ENCODE assay signal across 21 mouse cellular contexts in the genomic region with DNA sequence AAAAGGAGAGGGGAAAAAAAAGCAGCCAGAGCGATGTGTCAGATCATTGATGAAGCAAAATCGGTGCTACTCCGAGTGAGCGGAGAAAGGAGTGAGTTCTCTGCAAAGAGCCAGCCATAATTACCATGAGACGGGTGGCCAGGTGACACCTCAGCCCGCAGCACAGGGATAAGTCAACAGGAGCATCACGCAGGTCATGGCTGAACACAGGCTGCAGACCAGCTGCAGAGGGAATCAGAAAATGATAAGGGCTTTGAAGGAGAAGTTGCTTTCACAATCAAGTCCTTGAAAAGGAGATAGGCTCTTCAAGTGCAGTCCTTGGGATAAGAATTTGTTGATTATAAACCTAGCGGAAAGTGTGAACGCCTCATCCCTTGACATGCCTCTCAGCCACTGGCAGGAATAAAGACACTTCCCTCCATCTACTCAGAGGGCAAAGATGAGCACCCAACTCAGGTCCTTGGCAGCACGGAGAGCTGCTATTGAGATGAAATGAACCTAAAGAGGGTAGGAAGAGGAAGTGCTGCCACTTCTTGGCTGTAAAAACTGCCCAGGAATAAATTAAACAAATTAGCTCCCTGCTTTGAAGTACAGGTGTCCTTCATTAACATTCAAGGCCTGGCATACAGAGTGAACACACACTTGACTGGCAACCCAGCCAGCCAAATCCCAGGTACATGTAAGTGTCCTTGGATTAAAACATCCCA.
DNase-seq lines count a peak whose midpoint lies in the region; ATAC-seq lines count a peak whose summit lies in the region.
"Had no signal": no experiment of that assay in that cellular context is flagged by ENCODE, and none has a peak within 500 bp of the region (broad histone marks: within the 10 kb centered on the region; RNA-seq: fewer than 3 reads in every experiment).

No protein-coding gene starts in this region.

- 23% methylated on average over 10 of the region's 10 CpGs for WGBS in heart, embryonic 13.5 days
- WGBS in neural tube, embryonic 15.5 days = 77% methylated on average over 10 of the region's 10 CpGs

- peaks cover 21% of the 10 kb centered on the region for H3K4me1 ChIP-seq in heart, embryonic 13.5 days
- peaks cover 13% of the 10 kb centered on the region for H3K4me1 ChIP-seq in neural tube, embryonic 15.5 days
- H3K4me1 ChIP-seq: kidney, embryonic 15.5 days; liver, embryonic 13.5 days had no signal

- 0 out of 2 replicates have a peak, but pooled peaks cover 8% of the 10 kb centered on the region for H3K27me3 ChIP-seq in heart, embryonic 13.5 days (replicated peaks)
- H3K27me3 ChIP-seq in neural tube, embryonic 15.5 days (replicated peaks) = no peaks in the 10 kb centered on the region
- H3K27me3 ChIP-seq: hindbrain, embryonic 13.5 days; kidney, embryonic 15.5 days; liver, embryonic 13.5 days; neural tube, embryonic 13.5 days had no signal

- ATAC-seq in heart, embryonic 13.5 days (ENCODE audit: extremely low read depth, insufficient number of reproducible peaks, low FRiP score, low TSS enrichment) = no peak
- no peak for ATAC-seq in neural tube, embryonic 15.5 days (ENCODE audit: low FRiP score)

- H3K36me3 ChIP-seq in heart, embryonic 13.5 days = no peaks in the 10 kb centered on the region
- H3K36me3 ChIP-seq in neural tube, embryonic 15.5 days = peaks cover under 1% of the 10 kb centered on the region; the same call in 1 of the 2 replicates
- H3K36me3 ChIP-seq: forebrain, embryonic 10.5 days; kidney, embryonic 15.5 days; liver, embryonic 13.5 days had no signal

- H3K9ac ChIP-seq in heart, embryonic 13.5 days = no peak overlapping the region
- no peak overlapping the region for H3K9ac ChIP-seq in neural tube, embryonic 15.5 days (replicated peaks)
- H3K9ac ChIP-seq: hindbrain, embryonic 13.5 days; kidney, embryonic 15.5 days; liver, embryonic 13.5 days; neural tube, embryonic 13.5 days had no signal

- H3K27ac ChIP-seq in heart, embryonic 13.5 days (replicated peaks) = no peak overlapping the region
- H3K27ac ChIP-seq in neural tube, embryonic 15.5 days (replicated peaks) = peak overlapping the region; percentile 33; the same call in 1 of the 2 replicates
- H3K27ac ChIP-seq: forebrain, embryonic 10.5 days; hindbrain, embryonic 13.5 days; kidney, embryonic 15.5 days; liver, embryonic 13.5 days; neural tube, embryonic 13.5 days had no signal

- H3K4me2 ChIP-seq in heart, embryonic 13.5 days = peak overlapping the region; percentile 20; the same call in 1 of the 2 replicates
- H3K4me2 ChIP-seq in neural tube, embryonic 15.5 days = no peak overlapping the region
- H3K4me2 ChIP-seq: hindbrain, embryonic 13.5 days; kidney, embryonic 15.5 days; liver, embryonic 13.5 days; neural tube, embryonic 13.5 days had no signal

- no peaks in the 10 kb centered on the region for H3K9me3 ChIP-seq in heart, embryonic 13.5 days
- no peaks in the 10 kb centered on the region for H3K9me3 ChIP-seq in neural tube, embryonic 15.5 days (replicated peaks)
- H3K9me3 ChIP-seq: forebrain, embryonic 10.5 days; hindbrain, embryonic 13.5 days; kidney, embryonic 15.5 days; liver, embryonic 13.5 days; neural tube, embryonic 13.5 days had no signal

- H3K4me3 ChIP-seq in heart, embryonic 13.5 days = no peak overlapping the region
- H3K4me3 ChIP-seq in neural tube, embryonic 15.5 days (replicated peaks) = no peak overlapping the region
- H3K4me3 ChIP-seq: forebrain, embryonic 10.5 days; hindbrain, embryonic 13.5 days; kidney, embryonic 15.5 days; liver, embryonic 13.5 days; neural tube, embryonic 13.5 days had no signal

- no peak for DNase-seq in heart, adult 18-20 months
- DNase-seq in neural tube, embryonic 10.5 days (ENCODE audit: extremely low spot score, low spot score) = no peak
- DNase-seq in A20 (ENCODE audit: low read depth, low spot score) = peak; percentile 79
- DNase-seq in B cell, adult 2 months = peak; percentile 11 to 12
- no peak for DNase-seq in kidney, postnatal 4 days
- no peak for DNase-seq in retina, postnatal 1 day
- DNase-seq: cerebellum, adult 11-12 months; cerebellum, postnatal 14 days; gastrocnemius, postnatal 36 days; heart, postnatal 14 days; kidney, adult 11 months; kidney, postnatal 36 days; liver, embryonic 13.5 days; lung, adult 2 months; thymus, postnatal 25 days had no signal

Comparison
In these comparisons a context has a peak if more than half of its experiments do, and no peak if none do; other contexts are left out.
1. DNase-seq: peak in A20 (single experiment) and B cell, adult 2 months (2 of 2); none in heart, adult 18-20 months (0 of 2), neural tube, embryonic 10.5 days (single experiment), kidney, postnatal 4 days (0 of 2) and retina, postnatal 1 day (single experiment).